Mouse (Mus musculus): ENCODE results near the gene Camta2. TPM values are rescaled to one million over a fixed set of nuclear protein-coding genes. Genes with fewer than 3 reads are reported as not detected.

Camta2 gene
- total and polyA plus RNA-seq, 2 experiments from 2014 or later: 8.7 to 10.5 TPM

GRCm38 (mm10) chr11:70701221-70701955 is 13.5 kb upstream of the Camta2 start:
- ATAC-seq (ENCODE audit: insufficient read depth, low read depth): no peak
- WGBS: 5% methylated on average over 10 of the region's 10 CpGs
- peaks cover 31% of the 10 kb centered on the region for H3K36me3 ChIP-seq (replicated peaks; ENCODE audit: control insufficient read depth, insufficient read depth, low read length)
- DNase-seq (ENCODE audit: low spot score): peak; percentile 29
- H3K4me2 ChIP-seq (ENCODE audit: low read depth, low read length): peak overlapping the region; percentile 87
- peak overlapping the region; percentile 92 for H3K4me3 ChIP-seq (ENCODE audit: low read depth, low read length)
- peak overlapping the region; percentile 97 for H3K27ac ChIP-seq (ENCODE audit: low read depth)
- no peak for TF ChIP-seq CTCF (IDR thresholded peaks at IDR 0.05; ENCODE audit: low read depth)
- no peak for TF ChIP-seq EP300 (IDR thresholded peaks at IDR 0.05; ENCODE audit: low read depth)
- no peaks in the 10 kb centered on the region for H3K27me3 ChIP-seq (ENCODE audit: control insufficient read depth, insufficient read depth, low read length)
- H3K9ac ChIP-seq (replicated peaks; ENCODE audit: low read depth, low read length): peak overlapping the region; percentile 92
- no peaks in the 10 kb centered on the region for H3K9me3 ChIP-seq (replicated peaks; ENCODE audit: control insufficient read depth, low read length)
- H3K4me1 ChIP-seq (ENCODE audit: control insufficient read depth, insufficient read depth): peaks cover 19% of the 10 kb centered on the region; the same call in 1 of the 2 replicates

- H3K9me3 ChIP-seq (replicated peaks; ENCODE audit: control insufficient read depth, low read length): no peaks in the 10 kb centered on the region
- DNase-seq (ENCODE audit: low spot score) (peak; percentile 70), ATAC-seq (ENCODE audit: insufficient read depth, low read depth) (peak; percentile 67)
- H3K4me1 ChIP-seq (ENCODE audit: control insufficient read depth, insufficient read depth): peaks cover 19% of the 10 kb centered on the region; the same call in 1 of the 2 replicates
- H3K9ac ChIP-seq (replicated peaks; ENCODE audit: low read depth, low read length): peak overlapping the region; percentile 92
- H3K4me3 ChIP-seq (ENCODE audit: low read depth, low read length): peak overlapping the region; percentile 92
- no peaks in the 10 kb centered on the region for H3K27me3 ChIP-seq (ENCODE audit: control insufficient read depth, insufficient read depth, low read length)
- peaks cover 23% of the 10 kb centered on the region for H3K36me3 ChIP-seq (replicated peaks; ENCODE audit: control insufficient read depth, insufficient read depth, low read length)
- TF ChIP-seq CTCF (IDR thresholded peaks at IDR 0.05; ENCODE audit: low read depth): no peak
- no peak; the same call in 1 of the 2 replicates for TF ChIP-seq EP300 (IDR thresholded peaks at IDR 0.05; ENCODE audit: low read depth)
- under 1% methylated on average over 33 of the region's 34 CpGs for WGBS
- peak overlapping the region; percentile 97 for H3K27ac ChIP-seq (ENCODE audit: low read depth)
- peak overlapping the region; percentile 87 for H3K4me2 ChIP-seq (ENCODE audit: low read depth, low read length)
Observed at GRCm38 (mm10) chr11:70700613-70701012, 12.7 kb upstream of the Camta2 start.

- peaks cover 19% of the 10 kb centered on the region; the same call in 1 of the 2 replicates for H3K4me1 ChIP-seq (ENCODE audit: control insufficient read depth, insufficient read depth)
- H3K9ac ChIP-seq (replicated peaks; ENCODE audit: low read depth, low read length): peak within 1 kb of the TSS; percentile 92
- peaks cover 16% of the 10 kb centered on the region for H3K36me3 ChIP-seq (replicated peaks; ENCODE audit: control insufficient read depth, insufficient read depth, low read length)
- peak within 1 kb of the TSS; percentile 92 for H3K4me3 ChIP-seq (ENCODE audit: low read depth, low read length)
- peak; percentile 84 for DNase-seq (ENCODE audit: low spot score)
- ATAC-seq (ENCODE audit: insufficient read depth, low read depth): peak; percentile 91
- H3K4me2 ChIP-seq (ENCODE audit: low read depth, low read length): peak within 1 kb of the TSS; percentile 87
- H3K27ac ChIP-seq (ENCODE audit: low read depth): peak within 1 kb of the TSS; percentile 97
- H3K9me3 ChIP-seq (replicated peaks; ENCODE audit: control insufficient read depth, low read length): no peaks in the 10 kb centered on the region
- no peak for TF ChIP-seq CTCF (IDR thresholded peaks at IDR 0.05; ENCODE audit: low read depth)
- TF ChIP-seq EP300 (IDR thresholded peaks at IDR 0.05; ENCODE audit: low read depth): no peak
- under 1% methylated on average over 63 of the region's 69 CpGs for WGBS
- H3K27me3 ChIP-seq (ENCODE audit: control insufficient read depth, insufficient read depth, low read length): no peaks in the 10 kb centered on the region
Observed at GRCm38 (mm10) chr11:70699722-70700556, 12.0 kb upstream of the Camta2 start, which contains the start of the genes Inca1 and Kif1c. Inca1 (minus strand) TSS chr11:70700155. Kif1c (plus strand) TSS chr11:70700548.

GRCm38 (mm10) chr11:70699051-70699450 is 11.1 kb upstream of the Camta2 start:
- Histone ChIP-seq H3K27me3 (ENCODE audit: control insufficient read depth, insufficient read depth, low read length) (no peaks in the 10 kb centered on the region), H3K9ac (replicated peaks; ENCODE audit: low read depth, low read length) (no peak overlapping the region), H3K4me1 (ENCODE audit: control insufficient read depth, insufficient read depth) (peaks cover 19% of the 10 kb centered on the region; the same call in 1 of the 2 replicates), H3K4me3 (ENCODE audit: low read depth, low read length) (no peak overlapping the region), H3K27ac (ENCODE audit: low read depth) (no peak overlapping the region), H3K9me3 (replicated peaks; ENCODE audit: control insufficient read depth, low read length) (no peaks in the 10 kb centered on the region), H3K36me3 (replicated peaks; ENCODE audit: control insufficient read depth, insufficient read depth, low read length) (peaks cover 8% of the 10 kb centered on the region), H3K4me2 (ENCODE audit: low read depth, low read length) (no peak overlapping the region)
- WGBS: 82% methylated on average over 2 of the region's 2 CpGs
- DNase-seq (ENCODE audit: low spot score) (no peak), ATAC-seq (ENCODE audit: insufficient read depth, low read depth) (no peak)
- TF ChIP-seq CTCF (IDR thresholded peaks at IDR 0.05; ENCODE audit: low read depth): no peak
- TF ChIP-seq EP300 (IDR thresholded peaks at IDR 0.05; ENCODE audit: low read depth): no peak

- no peak overlapping the region for H3K4me3 ChIP-seq (ENCODE audit: low read depth, low read length)
- no peaks in the 10 kb centered on the region for H3K36me3 ChIP-seq (replicated peaks; ENCODE audit: control insufficient read depth, insufficient read depth, low read length)
- H3K9me3 ChIP-seq (replicated peaks; ENCODE audit: control insufficient read depth, low read length): no peaks in the 10 kb centered on the region
- peaks cover 10% of the 10 kb centered on the region; the same call in 1 of the 2 replicates for H3K4me1 ChIP-seq (ENCODE audit: control insufficient read depth, insufficient read depth)
- 74% methylated on average over 3 of the region's 3 CpGs for WGBS
- no peaks in the 10 kb centered on the region for H3K27me3 ChIP-seq (ENCODE audit: control insufficient read depth, insufficient read depth, low read length)
- no peak; the same call in 1 of the 2 replicates for TF ChIP-seq CTCF (IDR thresholded peaks at IDR 0.05; ENCODE audit: low read depth)
- no peak for TF ChIP-seq EP300 (IDR thresholded peaks at IDR 0.05; ENCODE audit: low read depth)
- H3K9ac ChIP-seq (replicated peaks; ENCODE audit: low read depth, low read length): no peak overlapping the region
- no peak overlapping the region for H3K27ac ChIP-seq (ENCODE audit: low read depth)
- DNase-seq (ENCODE audit: low spot score): no peak
- no peak overlapping the region for H3K4me2 ChIP-seq (ENCODE audit: low read depth, low read length)
- no peak for ATAC-seq (ENCODE audit: insufficient read depth, low read depth)
Observed at GRCm38 (mm10) chr11:70697376-70697775, 9.5 kb upstream of the Camta2 start.
